Comparison of ENCODE assay signal across 8 mouse cellular contexts in genomic region chr10:42760999-42761900, GRCm38 (mm10). TPM values are rescaled to one million over a fixed set of nuclear protein-coding genes. Genes with fewer than 3 reads are reported as not detected.
A peak's percentile ranks its signal among the peaks of the same experiment; 100 is the strongest.
DNase-seq lines count a peak whose midpoint lies in the region; ATAC-seq and TF ChIP-seq lines count a peak whose summit lies in the region.

Gene Sec63, plus strand, starts transcription at chr10:42761496.

- peak within 1 kb of the TSS; percentile 38 for H3K27ac ChIP-seq in CH12.LX (ENCODE audit: insufficient read depth, low read depth)
- H3K27ac ChIP-seq in forebrain, embryonic 11.5 days (ENCODE audit: low read depth, low read length): peak within 1 kb of the TSS; percentile 82
- peak within 1 kb of the TSS; percentile 94 for H3K27ac ChIP-seq in heart, embryonic 16.5 days (ENCODE audit: low read length)
- peak within 1 kb of the TSS; percentile 80 for H3K27ac ChIP-seq in liver, embryonic 15.5 days (replicated peaks)
- peak within 1 kb of the TSS; percentile 88 for H3K27ac ChIP-seq in neural tube, embryonic 12.5 days

- dilution Hi-C loops in CH12.LX (cut with MboI; ENCODE audit: extremely low pct_ligation_motif_present, extremely low pct_unique_long_range_greater_than_20kb, low sequenced_read_pairs): no loop called here

- no peak for TF ChIP-seq EP300 in CH12.LX (IDR thresholded peaks at IDR 0.05; ENCODE audit: low read length)

- peaks cover 3 to 32% of the 10 kb centered on the region in 2 experiments; a peak in 2 of 4 replicates for H3K4me1 ChIP-seq in CH12.LX (ENCODE audit: control insufficient read depth in 1 of 2, insufficient read depth in 2 of 2)
- peaks cover 5% of the 10 kb centered on the region; the same call in 1 of the 2 replicates for H3K4me1 ChIP-seq in forebrain, embryonic 11.5 days (replicated peaks; ENCODE audit: control insufficient read depth, insufficient read depth, low read length)
- peaks cover 20% of the 10 kb centered on the region for H3K4me1 ChIP-seq in heart, embryonic 16.5 days (ENCODE audit: control insufficient read depth, insufficient read depth, low read length)
- H3K4me1 ChIP-seq in liver, embryonic 15.5 days (replicated peaks): peaks cover 34% of the 10 kb centered on the region
- peaks cover 20% of the 10 kb centered on the region for H3K4me1 ChIP-seq in neural tube, embryonic 12.5 days

- peaks cover 3% of the 10 kb centered on the region for H3K27me3 ChIP-seq in CH12.LX (replicated peaks)
- H3K27me3 ChIP-seq in forebrain, embryonic 11.5 days (ENCODE audit: control insufficient read depth, insufficient read depth, low read length): no peaks in the 10 kb centered on the region
- no peaks in the 10 kb centered on the region for H3K27me3 ChIP-seq in heart, embryonic 16.5 days (ENCODE audit: control insufficient read depth, insufficient read depth, low read length)
- no peaks in the 10 kb centered on the region for H3K27me3 ChIP-seq in liver, embryonic 15.5 days
- no peaks in the 10 kb centered on the region for H3K27me3 ChIP-seq in neural tube, embryonic 12.5 days (replicated peaks)

- H3K4me3 ChIP-seq in CH12.LX (replicated peaks in 1 of 3; ENCODE audit: low read depth in 2 of 3, low read length in 2 of 3, poor library complexity in 1 of 3): peak within 1 kb of the TSS; percentile 90 to 99 (median 98)
- peak within 1 kb of the TSS; percentile 98 for H3K4me3 ChIP-seq in forebrain, embryonic 11.5 days (ENCODE audit: low read depth, low read length)
- peak within 1 kb of the TSS; percentile 93 for H3K4me3 ChIP-seq in heart, embryonic 16.5 days (ENCODE audit: low read length)
- H3K4me3 ChIP-seq in liver, embryonic 15.5 days (replicated peaks): peak within 1 kb of the TSS; percentile 95
- H3K4me3 ChIP-seq in neural tube, embryonic 12.5 days: peak within 1 kb of the TSS; percentile 96

- no peak for TF ChIP-seq RAD21 in CH12.LX (IDR thresholded peaks at IDR 0.05; ENCODE audit: low read depth, low read length)

- H3K4me2 ChIP-seq in CH12.LX (ENCODE audit: insufficient read depth, low read depth, poor library complexity, severe bottlenecking): peak within 1 kb of the TSS; percentile 79
- H3K4me2 ChIP-seq in forebrain, embryonic 11.5 days (ENCODE audit: low read depth, low read length, severe bottlenecking): peak within 1 kb of the TSS; percentile 80
- peak within 1 kb of the TSS; percentile 78 for H3K4me2 ChIP-seq in heart, embryonic 16.5 days (ENCODE audit: low read depth, low read length)
- H3K4me2 ChIP-seq in liver, embryonic 15.5 days: peak within 1 kb of the TSS; percentile 83
- H3K4me2 ChIP-seq in neural tube, embryonic 12.5 days (replicated peaks): peak within 1 kb of the TSS; percentile 78

- under 1% methylated on average over 56 of the region's 81 CpGs for WGBS in forebrain, embryonic 11.5 days
- WGBS in heart, embryonic 16.5 days: 0% methylated on average over 61 of the region's 81 CpGs
- 1% methylated on average over 79 of the region's 81 CpGs for WGBS in liver, embryonic 15.5 days (ENCODE audit: insufficient replicate concordance)
- under 1% methylated on average over 58 of the region's 81 CpGs for WGBS in neural tube, embryonic 12.5 days

- in situ Hi-C loops in CH12.LX (cut with MboI; ENCODE audit: low pct_ligation_motif_present, low pct_unique_long_range_greater_than_20kb, low sequenced_read_pairs): no loop called here

- TF ChIP-seq POLR2A in CH12.LX (IDR thresholded peaks at IDR 0.05; ENCODE audit: low read depth, low read length): peak; percentile 58

- H3K79me2 ChIP-seq in CH12.LX (replicated peaks; ENCODE audit: control insufficient read depth, extremely low read depth, insufficient read depth, poor library complexity, severe bottlenecking): peaks cover 42% of the 10 kb centered on the region

- peak within 1 kb of the TSS; percentile 89 for H3K9ac ChIP-seq in CH12.LX (ENCODE audit: insufficient read depth, low read depth)
- peak within 1 kb of the TSS; percentile 98 for H3K9ac ChIP-seq in forebrain, embryonic 11.5 days (ENCODE audit: low read length)
- H3K9ac ChIP-seq in heart, embryonic 16.5 days (ENCODE audit: low read length): peak within 1 kb of the TSS; percentile 97
- H3K9ac ChIP-seq in liver, embryonic 15.5 days: peak within 1 kb of the TSS; percentile 91
- peak within 1 kb of the TSS; percentile 95 for H3K9ac ChIP-seq in neural tube, embryonic 12.5 days

- no peaks in the 10 kb centered on the region for H3K36me3 ChIP-seq in CH12.LX (replicated peaks in 1 of 2; ENCODE audit: control insufficient read depth in 1 of 2, insufficient read depth in 1 of 2, low read length in 1 of 2)
- H3K36me3 ChIP-seq in forebrain, embryonic 11.5 days (ENCODE audit: control insufficient read depth, insufficient read depth, low read length): no peaks in the 10 kb centered on the region
- H3K36me3 ChIP-seq in heart, embryonic 16.5 days (ENCODE audit: control insufficient read depth, insufficient read depth): no peaks in the 10 kb centered on the region
- no peaks in the 10 kb centered on the region for H3K36me3 ChIP-seq in liver, embryonic 15.5 days (replicated peaks)
- no peaks in the 10 kb centered on the region for H3K36me3 ChIP-seq in neural tube, embryonic 12.5 days

- H3K9me3 ChIP-seq in CH12.LX (replicated peaks; ENCODE audit: low read length): no peaks in the 10 kb centered on the region
- H3K9me3 ChIP-seq in forebrain, embryonic 11.5 days (ENCODE audit: control insufficient read depth, low read length): no peaks in the 10 kb centered on the region
- H3K9me3 ChIP-seq in heart, embryonic 16.5 days (replicated peaks; ENCODE audit: control insufficient read depth, low read length): no peaks in the 10 kb centered on the region
- H3K9me3 ChIP-seq in liver, embryonic 15.5 days (replicated peaks): no peaks in the 10 kb centered on the region
- no peaks in the 10 kb centered on the region for H3K9me3 ChIP-seq in neural tube, embryonic 12.5 days

- peak; percentile 93 for DNase-seq in CH12.LX (ENCODE audit: extremely low read depth)
- peak; percentile 84 for DNase-seq in c-Kit-positive CD71-positive TER-119-negative erythroid progenitor cells, embryonic 14.5 days (ENCODE audit: low read depth)
- peak; percentile 100 for DNase-seq in forebrain, embryonic 11.5 days (ENCODE audit: low spot score)
- peak; percentile 99 for DNase-seq in kidney, postnatal 36 days
- peak; percentile 87 for DNase-seq in telencephalon, adult 2 months (ENCODE audit: low read depth, low spot score)

- peak; percentile 96 for ATAC-seq in forebrain, embryonic 11.5 days (replicated peaks; ENCODE audit: low FRiP score)
- peak; percentile 99 for ATAC-seq in heart, embryonic 16.5 days (replicated peaks; ENCODE audit: extremely low read depth, insufficient read depth, low FRiP score)
- peak; percentile 94 for ATAC-seq in liver, embryonic 15.5 days (ENCODE audit: insufficient read depth)
- peak; percentile 96 for ATAC-seq in neural tube, embryonic 12.5 days (ENCODE audit: low FRiP score, low read depth)

- no peak for TF ChIP-seq CTCF in CH12.LX (conservative IDR thresholded peaks at IDR 0.05 in 1 of 2, IDR thresholded peaks at IDR 0.05 in 1 of 2; ENCODE audit: low read depth in 2 of 2, low read length in 2 of 2)

TF ChIP-seq in CH12.LX, 34 proteins besides CTCF, POLR2A, EP300 and RAD21 (continues in another document):
- TF ChIP-seq TCF12 (IDR thresholded peaks at IDR 0.05; ENCODE audit: low read depth, low read length) (peak; percentile 39; the same call in 1 of the 2 replicates), MAX (IDR thresholded peaks at IDR 0.05; ENCODE audit: low read length) (peak; percentile 50; the same call in 1 of the 2 replicates), CHD1 (IDR thresholded peaks at IDR 0.05; ENCODE audit: low read depth, low read length) (no peak), ELF1 (IDR thresholded peaks at IDR 0.05; ENCODE audit: low read depth, low read length) (0 out of 2 replicates have a peak, but pooled peaks have one; percentile 33), SIN3A (IDR thresholded peaks at IDR 0.05; ENCODE audit: low read length) (no peak), CHD2 (IDR thresholded peaks at IDR 0.05; ENCODE audit: low read length) (peak; percentile 98), MAZ (IDR thresholded peaks at IDR 0.05; ENCODE audit: low read depth, low read length) (no peak; the same call in 1 of the 2 replicates), NELFE (IDR thresholded peaks at IDR 0.05; ENCODE audit: low read depth, low read length) (no peak), KAT2A (IDR thresholded peaks at IDR 0.05; ENCODE audit: insufficient replicate concordance, low read length) (no peak), ETS1 (conservative IDR thresholded peaks at IDR 0.05; ENCODE audit: low read depth, low read length) (no peak), ZKSCAN1 (IDR thresholded peaks at IDR 0.05; ENCODE audit: borderline replicate concordance, low read depth, low read length) (no peak), JUND (conservative IDR thresholded peaks at IDR 0.05; ENCODE audit: low read depth, low read length) (no peak), E2F4 (IDR thresholded peaks at IDR 0.05; ENCODE audit: insufficient replicate concordance, low read depth, low read length) (no peak), ZMIZ1 (IDR thresholded peaks at IDR 0.05; ENCODE audit: low read depth, low read length) (no peak), USF1 (IDR thresholded peaks at IDR 0.05; ENCODE audit: low read depth, low read length) (no peak), ZC3H11A (IDR thresholded peaks at IDR 0.05; ENCODE audit: low read depth, low read length) (no peak), GABPA (IDR thresholded peaks at IDR 0.05; ENCODE audit: insufficient replicate concordance, low read depth, low read length) (no peak), JUN (IDR thresholded peaks at IDR 0.05; ENCODE audit: insufficient read depth, low read depth, low read length) (no peak), SMC3 (IDR thresholded peaks at IDR 0.05; ENCODE audit: low read depth, low read length) (no peak), USF2 (conservative IDR thresholded peaks at IDR 0.05; ENCODE audit: low read depth, low read length) (no peak), PAX5 (IDR thresholded peaks at IDR 0.05; ENCODE audit: low read length) (no peak), MEF2A (IDR thresholded peaks at IDR 0.05; ENCODE audit: borderline replicate concordance, low read depth, low read length) (0 out of 2 replicates have a peak, but pooled peaks have one; percentile 21), UBTF (IDR thresholded peaks at IDR 0.05; ENCODE audit: low read depth, low read length) (no peak), NRF1 (IDR thresholded peaks at IDR 0.05; ENCODE audit: low read depth, low read length) (peak; percentile 72)

RNA-seq across cellular contexts. Expression of gene Sec63, which starts in this region (rescaled TPM):
- total RNA-seq in CH12.LX (2012; rRNA removed): 26.2 and 31.5 TPM in 2 replicates
- total RNA-seq in CH12.LX (2014; rRNA removed): 20.5 and 23.2 TPM in 2 replicates
- 73.4 and 74.9 TPM in 2 replicates for polyA plus RNA-seq in CH12.LX (2012; ENCODE audit: insufficient read length, low read depth)
- 30.2 and 32.5 TPM in 2 replicates for polyA plus RNA-seq in forebrain, embryonic 11.5 days (2014; fragmentation: Nextera tagmentation; extraction: Ambion mirVana)
- 14.6 and 15.7 TPM in 2 replicates for polyA plus RNA-seq in heart, embryonic 16.5 days (2015; fragmentation: Nextera tagmentation; extraction: Ambion mirVana)
- polyA plus RNA-seq in liver, embryonic 15.5 days (2015; fragmentation: Nextera tagmentation; extraction: Ambion mirVana): 9.5 and 9.7 TPM in 2 replicates
- 29.3 and 33.8 TPM in 2 replicates for polyA plus RNA-seq in neural tube, embryonic 12.5 days (2016; fragmentation: Nextera tagmentation; extraction: Ambion mirVana)

Comparison
In these comparisons a context has a peak if more than half of its experiments do, and no peak if none do; other contexts are left out.
1. Peak in every context shown above with its lines: DNase-seq, ATAC-seq, H3K4me3 ChIP-seq and H3K27ac ChIP-seq.
2. H3K27ac ChIP-seq: peak in every context shown above with its lines; median percentile 94 in heart, embryonic 16.5 days; 88 in neural tube, embryonic 12.5 days; 82 in forebrain, embryonic 11.5 days; 80 in liver, embryonic 15.5 days; 38 in CH12.LX.